Mouse (Mus musculus) G1E (cell line): ENCODE measurements around the gene Pi4kb. TPM values are rescaled to one million over a fixed set of nuclear protein-coding genes. Genes with fewer than 3 reads are reported as not detected.
A peak's percentile ranks its signal among the peaks of the same experiment; 100 is the strongest.
"Not testable (repeated sequence)": the region's sequence is repeated elsewhere in the genome, so short reads cannot be mapped to it uniquely, and the experiment has no call there.

ENCODE experiments used
- ATAC-seq: 2 replicates; pipeline ENCODE4 v1.8.0; 2016; ENCODE audit warnings: mild to moderate bottlenecking; ENCODE audit not compliant: insufficient number of reproducible peaks, poor library complexity, low FRiP score, severe bottlenecking; ENCODE audit errors: extremely low read depth
- DNase-seq: peaks from one replicate; pipeline ENCODE4 v3.0.0; 2012; ENCODE audit warnings: low spot score
- H3K27me3 ChIP-seq: 2 replicates; pipeline ENCODE4 v1.6.1; 2012; ENCODE audit warnings: mild to moderate bottlenecking, low read length, inconsistent platforms; ENCODE audit not compliant: insufficient read depth
- H3K36me3 ChIP-seq: replicated peaks from 2 replicates; pipeline ENCODE3; 2012; ENCODE audit warnings: mild to moderate bottlenecking, inconsistent platforms
- H3K4me1 ChIP-seq: 2 replicates; pipeline ENCODE4 v1.6.1; 2012; ENCODE audit warnings: low read depth, low read length, inconsistent platforms, mixed read lengths; ENCODE audit not compliant: insufficient read depth
- H3K4me3 ChIP-seq: 2 replicates; pipeline ENCODE4 v1.5.1; 2012; ENCODE audit warnings: low read depth, mild to moderate bottlenecking, inconsistent platforms, low read length, moderate library complexity, mixed read lengths
- H3K9me3 ChIP-seq: replicated peaks from 2 replicates; pipeline ENCODE4 v1.6.1; 2012; ENCODE audit warnings: inconsistent platforms
- CTCF ChIP-seq: IDR thresholded peaks from 2 replicates; pipeline ENCODE4 v1.5.1; 2012; ENCODE audit warnings: low read depth, low read length, inconsistent platforms, mixed read lengths
- GATA1 ChIP-seq: IDR thresholded peaks from 2 replicates; pipeline ENCODE4 v1.6.1; 2012; ENCODE audit warnings: borderline replicate concordance, low read length, inconsistent platforms, mixed read lengths
- GATA2 ChIP-seq: IDR thresholded peaks from 2 replicates; pipeline ENCODE4 v1.6.1; 2012; ENCODE audit warnings: low read depth, low read length, inconsistent platforms, borderline replicate concordance
- POLR2AphosphoS5 ChIP-seq: IDR thresholded peaks from 2 replicates; pipeline ENCODE4 v1.6.1; 2012; ENCODE audit warnings: low read depth, low read length, inconsistent platforms; ENCODE audit not compliant: insufficient replicate concordance
- TAL1 ChIP-seq: conservative IDR thresholded peaks from 2 replicates; pipeline ENCODE4 v1.6.1; 2012; ENCODE audit warnings: low read depth, low read length, inconsistent platforms, mixed read lengths
- polyA plus RNA-seq: library from polyadenylated mRNA; stranded (reverse); fragments of >175 nt; gene quantifications from 2 replicates; pipeline ENCODE4 v1.2.3, GENCODE M21; 2012
- total RNA-seq, 2 experiments: library from RNA; stranded (forward) in 1 of 2; stranded (reverse) in 1 of 2; fragments of 200-1000 nt in 1 of 2; fragments of >200 nt in 1 of 2; fragmentation: Nextera tagmentation in 1 of 2; gene quantifications; 2 replicates each; pipeline ENCODE4 v1.2.3; 2014 to 2017

Gene Pi4kb
- total and polyA plus RNA-seq, 3 experiments = 11.7 to 70.6 (median 37.4) TPM

DNA sequence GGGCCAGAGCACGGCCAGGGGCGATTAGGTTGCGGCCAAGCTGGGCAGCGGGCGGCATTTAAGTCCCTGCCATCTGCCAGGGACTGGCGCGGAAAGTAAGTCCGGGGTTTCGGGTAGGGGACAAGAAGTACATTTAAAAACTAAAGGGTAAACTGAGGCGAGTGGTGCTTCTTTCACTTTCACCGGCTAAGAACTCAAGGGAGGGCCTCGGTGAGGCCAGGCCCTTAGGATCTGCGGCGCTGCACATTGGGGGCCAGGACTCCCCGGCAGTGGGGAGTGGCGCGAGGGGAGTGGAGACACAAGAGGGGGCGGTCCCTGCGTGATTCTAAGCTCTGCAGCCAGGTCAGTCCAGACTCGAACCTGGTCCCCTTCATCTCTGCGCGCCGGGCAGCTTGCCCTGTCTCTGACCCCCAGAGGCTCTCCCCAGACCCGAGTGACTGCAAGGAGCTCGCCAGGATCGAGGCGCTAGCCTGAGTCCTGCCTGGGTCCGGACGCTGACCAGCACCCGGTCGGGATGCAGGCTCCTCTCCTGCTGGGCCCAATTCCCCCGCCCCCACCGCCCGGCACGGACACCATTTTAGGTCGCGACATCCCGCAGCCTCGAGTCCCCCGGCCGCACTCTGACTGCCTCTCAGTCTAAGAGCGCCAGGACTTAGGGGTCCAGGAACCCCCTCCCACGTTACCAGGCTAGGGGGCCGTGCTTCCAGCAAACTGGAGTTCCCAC, 40.1 kb downstream of the Pi4kb start:
- Histone ChIP-seq H3K4me3 (peak overlapping the region; percentile 78), H3K27me3 (no peaks in the 10 kb centered on the region), H3K4me1 (peaks cover 53% of the 10 kb centered on the region), H3K36me3 (peaks cover 56% of the 10 kb centered on the region), H3K9me3 (no peaks in the 10 kb centered on the region)
- TF ChIP-seq CTCF = no peak
- no peak for TF ChIP-seq POLR2AphosphoS5
- no peak for TF ChIP-seq GATA2
- TF ChIP-seq GATA1 = no peak
- no peak for TF ChIP-seq TAL1
- DNase-seq (peak; percentile 72), ATAC-seq (no peak)

DNA sequence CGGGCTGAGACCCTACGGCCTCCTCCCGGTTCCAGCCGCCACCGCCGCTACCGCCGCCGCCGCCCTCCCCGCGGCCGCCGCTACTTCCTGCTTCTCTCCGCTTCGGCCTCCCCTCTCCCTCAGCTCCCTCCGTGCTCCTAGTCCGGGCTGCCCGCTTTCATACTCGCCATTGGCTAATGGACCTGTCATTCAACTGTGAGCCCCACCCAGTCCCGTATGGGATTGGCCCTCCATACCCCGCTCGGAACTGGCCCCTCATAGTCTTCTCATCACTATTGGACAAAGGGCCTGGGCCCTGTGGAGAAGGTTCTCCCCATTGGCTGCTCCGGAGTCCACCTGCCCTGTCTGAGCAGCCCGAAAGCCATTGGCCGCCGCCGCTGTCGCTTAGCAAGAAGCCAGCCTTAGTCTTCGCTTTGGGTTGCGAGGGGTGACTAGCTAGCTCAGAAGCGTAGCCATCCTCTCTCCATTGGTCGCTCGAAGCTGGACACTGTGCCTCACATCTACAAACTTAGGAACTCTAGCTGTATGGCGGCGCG, 40.9 kb downstream of the Pi4kb start, which contains the start of gene Zfp687:
Gene Zfp687 (minus strand): TSS at position 112 of the 536 bp plus-strand sequence.
- Histone ChIP-seq H3K27me3 (no peaks in the 10 kb centered on the region), H3K9me3 (no peaks in the 10 kb centered on the region), H3K4me1 (peaks cover 51% of the 10 kb centered on the region), H3K4me3 (peak within 1 kb of the TSS; percentile 78), H3K36me3 (peaks cover 56% of the 10 kb centered on the region)
- TF ChIP-seq CTCF (no peak), POLR2AphosphoS5 (no peak; the same call in 1 of the 2 replicates)
- ATAC-seq (peak; percentile 89), DNase-seq (peak; percentile 100)

- peaks cover 55% of the 10 kb centered on the region for H3K36me3 ChIP-seq
- peak; percentile 66 for ATAC-seq
- TF ChIP-seq GATA1 = no peak
- TF ChIP-seq POLR2AphosphoS5 = no peak; the same call in 1 of the 2 replicates
- no peak for TF ChIP-seq GATA2
- TF ChIP-seq TAL1 = no peak
- no peak for TF ChIP-seq CTCF
- peaks cover 48% of the 10 kb centered on the region for H3K4me1 ChIP-seq
- no peaks in the 10 kb centered on the region for H3K27me3 ChIP-seq
- peak; percentile 97 for DNase-seq
- no peaks in the 10 kb centered on the region for H3K9me3 ChIP-seq
- H3K4me3 ChIP-seq = peak overlapping the region; percentile 78
Measured at GRCm38 (mm10) chr3:95015891-95016531, 41.5 kb downstream of the Pi4kb start.

DNA sequence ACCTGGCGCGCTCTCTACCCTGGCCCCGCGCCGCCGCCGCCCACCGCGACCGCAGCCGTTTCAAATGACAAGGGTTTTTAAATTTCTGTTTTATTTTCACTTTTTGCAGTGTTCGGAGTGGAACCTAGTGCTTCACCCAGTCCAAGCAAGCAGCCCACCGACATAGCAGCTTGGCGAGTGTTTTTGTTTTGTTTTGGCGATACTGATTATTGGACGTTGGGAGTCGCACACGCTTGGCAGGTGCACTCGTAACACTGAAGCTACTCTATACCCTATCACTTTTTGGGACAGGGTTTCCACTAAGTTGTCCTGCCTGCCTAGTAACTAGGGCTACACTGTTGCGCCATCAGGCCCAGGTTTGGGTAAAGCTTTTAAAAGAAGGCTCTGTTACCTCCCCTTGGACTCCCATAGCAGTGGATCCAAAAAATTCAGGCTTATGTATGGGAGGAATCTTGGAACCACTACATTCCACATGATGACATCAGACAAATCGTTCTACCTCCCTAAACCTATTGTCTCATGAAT, 42.1 kb downstream of the Pi4kb start:
- Histone ChIP-seq H3K9me3 (no peaks in the 10 kb centered on the region), H3K4me3 (peak overlapping the region; percentile 78), H3K4me1 (peaks cover 46% of the 10 kb centered on the region), H3K36me3 (peaks cover 52% of the 10 kb centered on the region), H3K27me3 (no peaks in the 10 kb centered on the region)
- TF ChIP-seq GATA2 (no peak), GATA1 (no peak), CTCF (no peak), POLR2AphosphoS5 (no peak), TAL1 (no peak)
- ATAC-seq (no peak), DNase-seq (no peak)

DNA sequence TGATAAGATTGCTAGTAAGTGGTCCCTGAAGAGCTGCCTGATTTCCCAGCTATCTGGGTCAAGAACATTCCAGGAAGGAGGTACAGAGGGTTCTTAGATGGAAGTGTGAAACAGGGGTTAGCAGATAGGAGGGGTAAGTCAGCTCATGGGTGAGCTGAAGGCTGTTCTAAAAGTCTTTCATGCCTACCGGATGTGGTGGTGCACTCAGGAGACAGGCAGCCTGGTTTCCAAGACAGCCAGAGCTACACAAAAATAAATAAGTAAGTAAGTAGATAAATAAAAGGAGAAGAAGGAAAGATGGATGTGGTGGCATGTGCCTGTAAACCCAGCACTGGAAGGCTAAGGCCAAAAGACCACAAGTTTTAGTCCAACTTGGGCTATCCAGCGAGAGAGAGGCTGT, 44.2 kb downstream of the Pi4kb start:
- no peaks in the 10 kb centered on the region for H3K27me3 ChIP-seq
- no peak for ATAC-seq
- H3K4me3 ChIP-seq = no peak overlapping the region
- H3K9me3 ChIP-seq = no peaks in the 10 kb centered on the region
- H3K36me3 ChIP-seq = peaks cover 40% of the 10 kb centered on the region
- H3K4me1 ChIP-seq = peaks cover 34% of the 10 kb centered on the region
- TF ChIP-seq POLR2AphosphoS5 = no peak
- TF ChIP-seq CTCF = no peak
- no peak for TF ChIP-seq GATA1
- TF ChIP-seq GATA2 = no peak
- TF ChIP-seq TAL1 = no peak
- DNase-seq = no peak

GRCm38 (mm10) chr3:95020956-95021355, 46.4 kb downstream of the Pi4kb start:
- not testable (repeated sequence) for H3K4me3 ChIP-seq, ATAC-seq, H3K27me3 ChIP-seq, DNase-seq, H3K9me3 ChIP-seq
- peaks cover 43% of the 10 kb centered on the region for H3K36me3 ChIP-seq
- H3K4me1 ChIP-seq = peaks cover 37% of the 10 kb centered on the region
